Mouse (Mus musculus): ENCODE results near the gene Snf8. TPM values are rescaled to one million over a fixed set of nuclear protein-coding genes. Genes with fewer than 3 reads are reported as not detected.

The Snf8 gene
- 10 to 100 TPM; 54.3 to 56.9 TPM for total RNA-seq (2021)

DNA sequence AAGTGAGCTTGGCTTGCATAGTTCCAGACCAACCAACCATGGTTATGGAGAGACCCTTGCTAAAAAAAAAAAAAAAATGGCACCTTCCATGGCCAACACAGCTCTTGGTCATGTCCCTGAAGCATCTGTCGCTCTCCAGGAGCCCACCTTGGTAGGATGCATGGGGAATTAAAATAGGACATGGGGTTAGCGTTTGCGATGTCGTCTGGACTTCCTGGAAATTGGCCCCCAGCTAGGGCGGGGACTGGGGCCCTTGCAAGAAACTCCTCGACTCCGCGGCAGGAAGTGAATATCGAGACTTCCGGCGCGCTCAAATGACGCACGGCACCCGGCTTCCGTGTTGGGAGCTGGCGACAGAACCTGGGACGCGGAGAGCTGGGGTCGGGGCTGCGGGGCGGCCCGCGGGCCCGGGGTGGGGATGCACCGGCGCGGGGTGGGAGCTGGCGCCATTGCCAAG, at the start of gene Snf8:
TSS of gene Snf8 (plus strand) at position 290 of the 457 bp plus-strand sequence.
- intact Hi-C loops (cut with DNase I), result no loop called here
- DNase-seq, result peak; percentile 96 to 98

DNA sequence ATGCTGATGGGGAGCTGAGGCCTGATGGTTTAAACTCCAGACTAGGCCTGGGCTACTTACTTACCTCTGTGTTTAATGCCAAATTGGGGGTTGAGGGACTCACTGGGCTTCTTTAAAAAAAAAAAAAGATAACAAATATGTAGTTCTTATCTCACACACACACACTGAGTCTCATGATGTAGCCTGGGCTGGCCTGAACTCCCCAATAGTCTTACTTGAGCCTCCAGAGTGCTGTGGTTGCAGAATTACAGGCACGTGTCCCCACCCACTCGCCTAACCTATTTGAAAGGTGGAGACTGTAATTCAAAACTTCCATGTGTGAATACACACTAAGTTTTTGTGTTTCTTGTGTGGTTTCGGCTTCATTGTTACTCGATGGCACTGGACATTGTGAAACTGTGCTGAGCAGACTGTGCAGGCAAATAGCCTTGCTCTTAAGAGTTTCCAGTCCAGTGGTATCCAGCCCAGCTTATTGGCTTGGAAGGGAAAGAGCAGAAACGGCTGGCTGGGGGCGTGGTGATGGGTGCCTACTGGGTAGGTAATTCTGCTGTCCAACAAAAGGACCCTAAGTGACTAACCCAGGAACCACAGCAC, 46.7 kb upstream of the Snf8 start:
- intact Hi-C loops (cut with DNase I), result no loop called here
- DNase-seq, result no peak

- DNase-seq, result peak; percentile 88
- intact Hi-C loops (cut with DNase I), result no loop called here
These were observed 46.2 kb upstream of the Snf8 start for GRCm38 (mm10) chr11:95988533-95988932.

GRCm38 (mm10) chr11:95989864-95990263, 44.8 kb upstream of the Snf8 start:
- intact Hi-C loops (cut with DNase I), result no loop called here
- no peak for DNase-seq

DNA sequence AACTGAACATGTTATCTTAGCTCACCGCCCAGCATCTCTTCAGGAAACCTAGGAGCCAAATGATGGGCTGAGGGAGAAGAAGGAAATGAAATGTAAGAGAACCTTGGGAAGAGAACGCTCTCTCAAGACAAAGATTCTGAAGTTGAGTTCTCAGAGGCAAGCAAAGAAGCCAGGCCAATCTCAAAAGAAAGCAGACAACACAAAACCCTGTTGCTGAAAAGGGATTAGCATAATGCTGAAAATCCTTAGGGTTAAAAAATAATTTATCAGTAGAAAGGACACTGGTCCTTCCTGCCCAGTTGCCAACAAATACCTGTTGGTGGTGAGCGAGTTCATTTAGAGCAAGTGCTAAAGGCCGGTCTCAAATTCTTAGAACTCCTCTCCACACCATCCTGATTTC, 44.3 kb upstream of the Snf8 start:
- no peak for DNase-seq
- intact Hi-C loops (cut with DNase I), result no loop called here

GRCm38 (mm10) chr11:95990886-95991708, 43.6 kb upstream of the Snf8 start:
- DNase-seq, result peak; percentile 39 to 60
- intact Hi-C loops (cut with DNase I), result no loop called here

DNA sequence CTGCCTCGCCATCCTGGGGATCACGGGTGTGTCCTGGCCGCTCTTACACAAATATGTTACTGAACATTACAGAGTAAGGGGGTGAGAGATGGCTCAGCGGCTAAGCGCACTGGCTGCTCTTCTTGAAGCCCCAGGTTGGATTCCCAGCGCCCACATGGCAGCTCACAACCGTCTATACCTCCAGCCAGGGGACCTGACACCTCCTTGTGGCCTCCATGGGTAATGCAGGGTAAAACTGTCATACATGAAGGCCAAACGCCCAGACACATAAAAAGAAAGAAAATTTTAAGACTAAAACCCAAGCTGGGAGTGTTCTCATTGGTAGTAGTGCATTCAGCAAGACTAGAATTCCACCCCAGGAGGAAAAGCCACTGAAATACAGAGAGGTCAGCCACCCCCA, 40.5 kb upstream of the Snf8 start:
- intact Hi-C loops (cut with DNase I), result no loop called here
- no peak for DNase-seq

GRCm38 (mm10) chr11:96003100-96003900, 31.4 kb upstream of the Snf8 start:
- intact Hi-C loops (cut with DNase I), result loop anchor here (10.0 kb wide), 1 partner anchor 272 kb away; the partner anchor contains the start of gene Hoxb9
- DNase-seq, result no peak

- intact Hi-C loops (cut with DNase I), result loop anchor here (10.0 kb wide), 1 partner anchor 271 kb away; the partner anchor contains the start of gene Hoxb9
- DNase-seq, result peak in 1 of 2 experiments; percentile 51
These were observed 30.5 kb upstream of the Snf8 start for GRCm38 (mm10) chr11:96003969-96004792.

- intact Hi-C loops (cut with DNase I), result loop anchor here (5.0 to 10.0 kb wide), 2 partner anchors 197 to 270 kb away; partner anchors contain the start of gene Hoxb9
- peak in 1 of 2 experiments; percentile 52 for DNase-seq
These were observed 29.8 kb upstream of the Snf8 start for GRCm38 (mm10) chr11:96004793-96005402.

DNA sequence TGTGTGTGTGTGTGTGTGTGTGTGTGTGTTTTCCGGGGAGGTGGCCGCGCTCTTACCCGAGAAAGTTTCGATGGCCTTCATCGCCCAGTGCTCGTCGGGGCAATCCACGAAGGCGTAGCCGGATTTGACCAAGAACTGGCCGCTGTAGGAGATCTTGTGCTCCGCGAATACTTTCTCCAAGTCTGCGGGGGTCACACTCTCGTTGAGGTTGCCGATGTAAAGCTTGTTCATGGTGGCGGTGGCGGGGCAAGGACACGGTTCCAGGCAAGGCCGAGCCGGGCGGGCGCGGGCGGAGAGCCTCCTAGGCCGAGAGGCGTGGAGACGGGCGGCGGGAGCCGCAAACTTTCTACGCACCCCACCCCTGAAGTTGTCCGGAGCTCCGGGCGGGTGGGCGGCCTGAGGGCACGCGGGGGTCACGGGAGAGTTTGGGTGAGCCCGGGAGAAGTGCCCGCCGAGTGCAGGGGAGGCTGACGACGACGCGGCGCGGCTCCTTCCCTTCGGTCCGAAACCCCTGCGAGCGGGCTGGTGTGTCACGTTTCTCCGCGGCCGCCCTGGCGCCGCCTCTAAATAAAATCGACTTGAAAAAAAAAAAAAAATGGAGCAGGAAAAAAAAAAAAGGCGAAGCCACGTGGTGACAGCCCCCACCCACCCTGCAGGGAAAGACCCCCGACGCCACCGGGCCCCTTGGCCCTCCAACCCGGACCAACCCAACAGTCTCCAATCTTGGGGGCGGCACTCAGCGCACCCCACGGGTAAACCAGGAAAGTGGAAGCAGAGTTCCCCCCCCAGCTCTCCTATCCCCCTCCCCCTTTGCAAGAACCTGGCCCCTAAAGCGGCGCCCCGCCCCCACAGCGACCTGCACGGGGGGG, 29.0 kb upstream of the Snf8 start, which contains the start of gene Igf2bp1:
TSS of gene Igf2bp1 (minus strand) at position 538 of the 869 bp plus-strand sequence.
- DNase-seq, result peak; percentile 63 to 67
- intact Hi-C loops (cut with DNase I), result loop anchor here (5.0 to 10.0 kb wide), 2 partner anchors 197 to 269 kb away; partner anchors contain the start of gene Hoxb9

GRCm38 (mm10) chr11:96006367-96006851, 28.3 kb upstream of the Snf8 start:
- DNase-seq, result peak; percentile 49 to 56

GRCm38 (mm10) chr11:96006852-96007515, 27.7 kb upstream of the Snf8 start:
- peak; percentile 23 to 53 for DNase-seq
- intact Hi-C loops (cut with DNase I), result loop anchor here (5.0 to 10.0 kb wide), 2 partner anchors 195 to 268 kb away; partner anchors contain the start of gene Hoxb9

More at GRCm38 (mm10) chr11:96006367-96006851, 28.3 kb upstream of the Snf8 start:
- intact Hi-C loops (cut with DNase I), result loop anchor here (5.0 to 10.0 kb wide), 2 partner anchors 196 to 268 kb away; partner anchors contain the start of gene Hoxb9

GRCm38 (mm10) chr11:96007516-96008235, 27.0 kb upstream of the Snf8 start:
- intact Hi-C loops (cut with DNase I), result loop anchor here (5.0 to 10.0 kb wide), 2 partner anchors 195 to 267 kb away; partner anchors contain the start of gene Hoxb9
- peak; percentile 48 to 52 for DNase-seq

GRCm38 (mm10) chr11:96008827-96009226, 25.9 kb upstream of the Snf8 start:
- intact Hi-C loops (cut with DNase I), result loop anchor here (5.0 to 10.0 kb wide), 2 partner anchors 193 to 266 kb away; partner anchors contain the start of gene Hoxb9
- DNase-seq, result no peak

DNA sequence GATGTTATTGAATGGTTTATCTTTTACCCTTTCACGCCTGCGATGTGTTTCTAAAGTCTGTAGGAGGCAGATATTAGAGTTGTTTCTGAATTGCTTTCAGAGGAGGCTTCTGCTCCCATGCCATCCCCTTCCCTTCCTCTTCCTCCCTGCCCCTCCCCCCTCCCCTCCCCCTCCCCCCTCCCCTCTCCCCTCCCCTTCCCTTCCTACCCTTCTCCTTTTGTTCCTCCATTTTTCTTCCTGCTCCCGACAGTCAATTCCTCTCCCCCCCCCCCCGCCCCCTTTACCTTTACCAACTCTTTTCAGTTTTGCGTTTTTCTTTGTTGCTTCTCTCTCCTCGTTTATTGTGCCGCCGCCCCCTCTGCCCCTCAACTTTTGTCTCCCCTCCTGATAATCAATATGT, 22.7 kb upstream of the Snf8 start:
- DNase-seq, result no peak
- intact Hi-C loops (cut with DNase I), result no loop called here

DNA sequence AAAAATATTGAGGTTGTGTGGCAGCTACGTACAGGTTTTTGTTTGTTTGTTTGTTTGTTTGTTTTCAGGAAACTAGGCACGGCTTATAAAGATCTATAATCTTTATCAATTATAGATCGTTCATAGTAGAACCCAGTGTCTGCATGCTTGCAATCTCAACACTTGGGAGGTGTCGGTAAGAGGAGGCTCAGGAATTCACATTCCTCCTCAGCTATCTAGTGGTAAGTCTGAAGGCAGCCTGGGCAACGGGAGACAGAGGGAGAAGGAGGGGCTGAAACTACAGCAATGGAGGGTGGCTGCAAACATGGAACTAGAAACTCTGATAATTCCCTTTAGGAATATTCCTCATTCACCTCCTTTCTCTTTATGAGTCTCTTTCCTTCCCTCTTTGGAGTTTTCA, 19.3 kb upstream of the Snf8 start:
- no peak for DNase-seq
- intact Hi-C loops (cut with DNase I), result no loop called here
